Mouse (Mus musculus) Muller cell, postnatal 12 days (primary cell): Measurements from ENCODE around the gene Pin1.

ENCODE experiments used
- DNase-seq: peaks from one replicate; pipeline ENCODE4 v3.0.0-alpha.2; 2015; ENCODE audit errors: inconsistent ontology term

Gene Pin1

DNA sequence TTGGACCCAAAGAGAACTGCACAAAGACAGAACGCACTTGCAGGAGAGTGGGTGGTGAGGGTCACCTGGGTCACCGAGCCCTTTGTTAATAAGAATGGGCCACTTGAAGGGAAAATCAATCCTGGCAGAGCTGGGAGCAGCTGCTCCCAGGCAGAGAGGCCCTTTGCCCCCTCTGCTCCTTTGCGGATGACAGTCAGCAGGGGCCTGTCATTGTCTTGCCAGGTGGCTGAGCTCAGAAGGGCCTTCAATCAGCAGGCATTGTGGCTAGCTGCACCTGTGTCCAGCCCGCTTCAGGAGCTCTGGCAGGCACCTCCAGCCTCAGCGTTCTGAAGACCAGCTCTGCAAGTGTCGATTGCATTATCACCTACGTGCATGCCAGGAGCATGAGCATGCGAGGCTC, 45.6 kb downstream of the Pin1 start:
- peak; percentile 96 for DNase-seq

DNA sequence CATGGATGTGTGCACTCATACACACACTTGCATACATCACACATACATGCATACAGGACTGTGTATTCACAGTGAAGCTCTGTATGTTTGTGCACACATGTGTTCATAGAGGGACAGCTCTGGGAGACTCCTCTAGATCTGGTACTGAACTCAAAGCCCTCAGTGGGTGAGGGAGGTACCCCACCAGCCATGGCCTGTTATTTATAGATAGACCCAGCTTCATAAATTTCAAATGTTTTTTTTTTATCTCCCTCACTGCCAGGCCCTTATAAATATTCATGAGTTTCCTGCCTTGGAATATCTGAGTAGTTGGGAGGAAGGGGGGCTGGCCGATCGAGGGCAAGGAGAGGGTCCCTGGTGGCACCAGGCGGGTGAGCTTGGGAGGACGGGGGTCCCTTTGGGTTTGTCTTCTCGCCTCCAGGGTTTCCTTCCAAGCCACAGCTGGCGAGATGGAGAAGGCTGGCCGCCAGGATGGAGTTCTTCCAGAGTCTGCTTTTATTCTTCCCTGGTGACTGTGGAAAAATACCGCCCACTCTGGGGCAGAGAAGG, 52.0 kb downstream of the Pin1 start:
- DNase-seq, result no peak

- DNase-seq, result no peak
These were observed 53.5 kb downstream of the Pin1 start for GRCm38 (mm10) chr9:20705420-20705819.

DNA sequence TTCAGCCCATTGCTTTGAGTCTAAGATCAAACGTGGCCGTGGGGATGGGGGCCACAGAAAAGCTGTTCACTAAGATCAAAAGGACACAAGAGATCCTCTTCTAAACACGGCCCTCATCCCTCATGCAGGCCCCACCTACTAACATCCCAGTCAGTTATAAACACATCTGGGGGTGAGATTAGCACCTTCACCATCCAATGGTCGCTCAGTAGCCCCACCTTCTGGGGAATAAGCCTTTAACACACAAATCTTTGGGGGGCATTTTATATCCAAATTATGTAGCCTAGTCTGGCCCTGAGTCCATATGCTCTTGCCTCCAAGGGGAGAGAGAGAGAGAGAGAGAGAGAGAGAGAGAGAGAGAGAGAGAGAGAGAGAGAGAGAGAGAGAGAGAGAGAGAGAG, 54.1 kb downstream of the Pin1 start:
- DNase-seq, result no peak

GRCm38 (mm10) chr9:20710471-20710870, 58.6 kb downstream of the Pin1 start:
- peak; percentile 42 for DNase-seq

GRCm38 (mm10) chr9:20712934-20713477, 61.1 kb downstream of the Pin1 start:
- DNase-seq, result no peak

DNA sequence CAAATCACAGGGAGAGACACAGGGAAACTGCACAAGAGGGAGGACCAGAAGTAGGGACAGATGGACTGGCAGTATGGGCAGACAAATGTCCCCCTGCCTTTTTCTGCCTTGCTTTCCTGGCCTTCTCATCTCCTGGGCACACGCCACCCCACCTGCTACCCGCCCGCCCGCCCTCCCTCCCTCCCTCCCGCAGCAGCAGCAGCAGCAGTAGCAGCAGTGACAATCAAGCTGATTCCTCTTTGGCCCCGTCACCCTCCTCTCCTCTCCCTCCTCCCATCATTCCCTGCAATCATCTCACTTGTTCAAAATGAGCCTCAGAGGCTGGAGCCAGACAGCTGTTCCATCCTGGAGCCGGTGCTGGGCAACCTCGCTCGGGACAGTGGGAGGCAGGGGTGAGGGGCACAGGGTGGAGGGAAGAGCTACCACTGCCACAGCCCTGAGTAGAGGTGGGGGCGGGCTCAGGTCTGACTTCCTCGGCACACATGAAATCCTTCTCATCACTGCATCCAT, 61.6 kb downstream of the Pin1 start:
- DNase-seq, result peak; percentile 37

DNA sequence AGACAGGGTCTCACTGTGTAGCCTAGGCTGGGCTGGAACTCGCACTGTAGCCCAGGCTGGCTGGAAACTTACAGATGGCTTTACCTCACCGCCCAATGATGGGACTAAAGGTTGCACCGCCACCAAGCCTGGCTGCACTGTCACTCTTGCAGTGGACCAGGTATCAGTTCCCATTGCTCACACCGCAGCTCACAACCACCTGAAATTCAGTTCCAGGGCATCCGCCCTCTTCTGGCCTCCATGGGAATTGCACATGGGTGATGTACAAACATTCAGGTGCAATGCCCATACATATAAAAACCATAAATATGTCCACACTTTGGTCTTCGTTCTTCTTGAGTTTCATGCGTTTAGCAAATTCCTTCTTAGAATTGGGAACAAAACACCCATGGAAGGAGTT, 63.4 kb downstream of the Pin1 start:
- no peak for DNase-seq
